Mouse (Mus musculus) megakaryocyte progenitor cell, adult 5-6 weeks (primary cell): ENCODE data around the gene Pabpn1l. TPM values are rescaled to one million over a fixed set of nuclear protein-coding genes. Genes with fewer than 3 reads are reported as not detected.
A peak's percentile ranks its signal among the peaks of the same experiment; 100 is the strongest.

Experiments used
- ATAC-seq: replicated peaks from 2 replicates; pipeline ENCODE4 v1.8.0; 2016; ENCODE audit warnings: mild to moderate bottlenecking, moderate TSS enrichment, inconsistent platforms; ENCODE audit not compliant: poor library complexity
- total RNA-seq, 2 experiments: library from RNA; stranded (forward) in 1 of 2; stranded (reverse) in 1 of 2; fragments of 157-497, 149-512 nt in 1 of 2; fragments of 200-1000 nt in 1 of 2; gene quantifications; 2 replicates each; pipeline versions ENCODE4 v1.2.3 to v1.2.4; 2015 to 2017

The Pabpn1l gene
- total RNA-seq, 2 experiments from 2014 or later = 0.12 TPM; not detected in 1

DNA sequence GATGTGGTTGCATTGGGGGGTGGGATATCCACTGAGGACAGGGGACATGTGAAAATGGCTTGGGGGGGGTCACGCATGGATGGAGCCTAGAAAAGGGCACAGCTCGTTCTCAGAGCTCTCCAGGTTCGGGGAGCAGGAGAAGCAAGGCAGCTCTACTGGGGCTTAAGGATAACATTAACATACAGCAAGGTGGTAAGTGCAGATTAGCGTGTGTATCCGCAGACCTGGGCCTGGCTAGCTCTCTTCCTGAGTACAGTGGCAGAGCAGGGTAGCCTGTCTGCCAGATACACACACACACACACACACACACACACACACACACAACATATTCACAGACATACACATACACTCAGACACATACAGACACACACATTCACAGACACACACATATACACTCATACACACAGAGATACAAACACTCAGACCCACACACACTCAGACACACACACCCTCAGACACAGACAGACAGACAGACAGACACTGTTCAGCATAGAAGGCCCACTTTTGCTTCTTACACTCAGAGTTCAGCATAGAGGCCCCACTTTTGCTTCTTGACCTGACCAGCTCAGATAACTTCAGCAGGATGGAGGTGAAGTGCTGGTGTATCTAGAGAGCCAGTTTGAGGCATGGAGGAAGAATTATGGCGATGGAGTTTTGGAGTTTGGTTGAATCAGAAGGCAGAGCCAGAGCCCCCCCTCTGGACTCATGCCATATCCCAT is 3.7 kb downstream of the Pabpn1l start:
- peak; percentile 85 for ATAC-seq

DNA sequence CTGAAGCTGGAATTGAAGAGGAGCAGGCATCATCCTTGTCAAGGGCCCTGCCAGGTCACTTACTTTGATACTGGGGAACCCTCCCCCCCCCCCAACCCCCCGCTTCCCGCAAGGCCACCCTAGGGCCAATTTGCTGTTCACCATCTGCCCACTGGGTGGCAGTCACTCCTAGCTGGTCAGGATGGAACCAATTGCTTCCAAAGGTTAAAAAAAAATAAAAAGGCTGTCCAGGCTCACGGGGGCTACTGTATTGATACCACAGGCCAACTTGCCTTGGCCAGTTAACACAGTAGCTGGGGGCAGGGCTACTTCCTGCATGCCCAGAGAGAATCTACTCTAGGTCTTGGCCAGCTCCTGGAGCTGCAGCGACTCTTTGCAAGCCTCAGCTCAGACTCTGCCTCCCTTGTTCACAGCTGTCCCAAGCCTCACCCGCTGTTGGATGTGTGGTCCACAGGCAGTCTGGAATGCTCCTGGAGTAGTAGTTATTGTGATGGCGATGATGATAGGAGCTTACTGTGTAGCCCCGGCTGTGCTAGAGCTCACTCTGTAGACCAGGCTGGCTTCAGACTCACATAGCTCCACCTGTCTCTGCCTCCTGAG is 4.5 kb downstream of the Pabpn1l start:
- peak; percentile 68 for ATAC-seq

DNA sequence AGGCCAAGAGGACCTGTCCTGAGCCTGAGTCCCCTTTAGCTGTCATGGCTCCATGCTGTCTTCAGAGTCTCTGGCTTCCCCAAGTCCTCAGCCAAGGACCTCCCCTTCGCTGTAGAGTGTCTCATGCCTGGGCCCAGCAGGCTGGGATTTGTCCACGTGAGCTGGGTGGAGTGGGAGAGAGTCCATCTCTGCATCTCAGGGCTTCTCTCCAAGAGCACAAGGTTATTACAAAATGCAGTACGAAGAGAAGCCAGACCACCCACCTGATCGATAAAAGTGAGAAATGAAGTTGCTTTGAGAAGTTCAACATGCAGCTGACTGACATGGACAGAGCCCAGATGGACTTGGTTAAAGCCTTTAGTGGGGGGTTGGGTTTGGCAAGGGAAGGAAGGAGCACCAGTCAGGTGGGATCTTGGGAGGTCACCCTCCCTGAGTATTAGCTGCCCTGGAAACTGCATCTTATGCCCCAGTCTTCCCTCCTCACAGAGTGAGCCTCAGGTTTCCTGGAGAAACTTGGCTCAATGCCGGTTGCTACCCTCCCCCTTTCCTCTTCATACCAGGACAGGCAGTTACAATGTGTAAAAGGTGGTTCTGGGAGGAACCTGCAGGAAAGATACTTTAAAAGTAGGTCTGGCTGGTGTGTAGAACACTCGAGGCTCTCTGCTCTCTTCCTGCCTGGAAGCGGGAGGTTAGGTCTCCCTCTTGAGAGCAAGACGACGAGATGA is 6.2 kb downstream of the Pabpn1l start:
- ATAC-seq = no peak

DNA sequence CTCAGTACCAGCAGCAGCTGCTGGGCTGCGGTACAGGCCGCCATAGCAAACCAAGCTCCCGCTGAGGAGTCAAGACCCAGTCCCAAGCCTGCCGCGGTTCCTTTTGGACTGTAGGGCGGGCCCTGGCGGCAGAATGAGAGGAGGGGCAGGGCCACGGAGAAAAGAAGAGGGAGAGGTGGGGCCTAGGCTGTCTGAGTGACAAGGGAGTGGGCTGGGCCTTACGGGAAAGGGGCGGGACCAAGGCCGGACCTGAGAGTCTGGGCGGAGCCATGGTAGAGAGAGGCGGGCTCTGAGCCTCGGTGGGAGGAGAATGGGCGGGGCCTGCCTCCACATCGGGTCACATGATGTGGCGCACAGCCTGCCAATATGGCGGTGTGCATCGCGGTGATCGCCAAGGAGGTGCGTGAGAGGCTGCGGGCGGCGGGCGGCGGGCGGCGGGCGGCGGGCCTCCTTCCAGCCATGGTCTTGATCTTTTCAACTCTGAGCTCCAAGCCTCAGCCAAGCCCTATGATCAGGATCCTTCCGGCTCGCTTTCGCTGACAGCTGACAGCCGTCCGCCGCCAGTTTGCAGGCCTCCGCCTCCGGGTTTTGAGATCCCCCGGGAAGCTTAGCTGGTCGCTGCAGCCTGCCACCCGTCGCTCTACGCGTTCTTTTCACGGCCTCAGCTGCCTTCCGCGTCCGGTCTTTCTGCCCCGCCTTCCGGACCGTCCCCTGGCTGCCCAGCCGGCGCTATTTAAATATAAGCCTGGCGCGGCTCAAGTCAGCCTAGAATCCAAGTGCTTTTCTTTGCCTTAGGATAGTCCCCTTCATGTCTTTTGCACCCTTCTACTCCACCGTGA is 11.0 kb downstream of the Pabpn1l start, which contains the start of the genes Galns and Trappc2l:
Gene Galns (minus strand): TSS at position 169 of the 839 bp plus-strand sequence.
Gene Trappc2l (plus strand): TSS at position 346 of the 839 bp plus-strand sequence.
- ATAC-seq = peak; percentile 98

DNA sequence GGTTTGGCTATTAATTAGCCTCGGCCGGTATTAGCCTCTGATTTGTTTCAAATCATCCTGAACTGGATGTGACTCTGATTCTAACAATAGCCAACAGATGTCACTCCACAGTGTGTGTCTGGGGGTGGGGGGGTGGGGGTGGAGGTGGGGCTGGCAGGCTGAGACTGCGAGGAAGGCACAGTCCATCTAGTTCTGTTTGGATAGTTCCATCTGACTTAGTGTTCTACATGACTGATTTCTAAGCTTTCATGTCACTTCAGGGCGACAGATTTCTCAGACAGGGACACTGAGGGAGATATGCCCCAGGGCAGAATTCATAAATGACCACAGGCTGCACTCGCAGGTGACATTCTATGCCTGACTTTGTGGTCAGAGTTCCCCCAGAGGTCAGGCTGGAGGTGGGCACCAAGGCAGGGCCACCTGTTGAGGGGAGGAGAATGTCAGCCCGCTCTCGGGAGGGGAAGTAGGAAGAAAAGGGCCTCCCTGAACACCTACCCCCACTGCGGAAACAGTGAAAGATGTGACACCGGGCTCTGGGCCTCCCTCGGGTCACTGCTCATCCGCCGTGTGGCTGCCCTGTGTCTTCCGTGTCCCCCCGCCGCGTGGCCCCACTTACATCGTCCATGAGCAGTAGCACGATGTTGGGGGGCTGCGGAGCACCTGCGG is 11.8 kb downstream of the Pabpn1l start:
- peak; percentile 30 for ATAC-seq

DNA sequence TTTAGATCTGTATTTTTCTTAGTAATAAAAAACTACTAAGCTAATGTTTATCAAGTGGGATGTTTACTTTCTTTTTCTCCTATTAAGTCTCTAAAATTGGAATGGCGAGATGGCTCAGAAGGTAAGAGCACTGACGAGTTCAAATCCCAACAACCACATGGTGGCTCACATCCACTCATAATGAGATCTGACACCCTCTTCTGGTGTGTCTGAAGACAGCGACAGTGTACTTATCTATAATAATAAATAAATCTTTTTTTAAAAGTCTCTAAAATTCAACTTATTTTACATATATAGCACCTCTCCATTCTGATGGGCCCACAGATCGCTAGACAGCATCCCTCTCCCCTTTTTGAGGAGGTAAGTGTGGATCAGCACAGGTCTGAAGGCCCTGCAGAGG is 12.3 kb downstream of the Pabpn1l start:
- ATAC-seq = no peak

DNA sequence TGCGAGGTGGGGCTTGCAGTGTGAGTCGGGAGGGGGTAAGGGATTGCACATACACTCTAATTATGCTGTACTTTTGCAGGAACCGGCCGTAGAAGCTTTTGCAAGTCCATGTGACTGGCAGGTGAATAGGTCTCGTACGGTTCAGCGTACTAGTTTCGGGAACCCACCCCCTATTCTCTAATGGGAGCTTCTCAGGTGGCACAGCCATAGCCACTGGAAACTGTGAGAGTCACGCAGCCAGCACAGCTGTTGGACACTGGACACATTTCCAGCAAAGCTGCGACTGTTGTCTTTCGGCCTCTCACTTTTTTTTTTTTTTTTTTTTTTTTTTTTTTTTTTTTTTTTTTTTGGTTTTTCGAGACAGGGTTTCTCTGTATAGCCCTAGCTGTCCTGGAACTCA is 15.7 kb downstream of the Pabpn1l start:
- no peak for ATAC-seq

DNA sequence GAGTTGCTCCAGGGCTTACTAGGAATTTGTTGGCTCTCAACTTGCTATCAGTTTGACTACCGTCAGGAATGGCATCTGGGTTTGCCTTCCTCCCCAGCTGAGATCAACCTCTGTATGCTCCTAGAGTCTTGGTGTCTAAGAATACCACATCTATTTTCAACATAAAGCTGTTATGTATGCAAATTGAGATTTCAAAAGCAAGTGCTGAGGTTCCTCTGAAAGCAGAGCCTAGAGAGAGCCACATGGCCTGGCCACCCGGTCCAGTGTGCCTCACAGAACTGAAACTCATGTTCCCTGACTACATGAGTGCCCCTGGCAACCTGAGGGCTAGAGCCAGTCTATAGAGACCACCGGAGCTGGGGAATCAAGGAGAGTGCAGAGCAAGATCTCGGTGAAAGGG is 17.2 kb downstream of the Pabpn1l start:
- ATAC-seq = no peak; the same call in 1 of the 2 replicates

DNA sequence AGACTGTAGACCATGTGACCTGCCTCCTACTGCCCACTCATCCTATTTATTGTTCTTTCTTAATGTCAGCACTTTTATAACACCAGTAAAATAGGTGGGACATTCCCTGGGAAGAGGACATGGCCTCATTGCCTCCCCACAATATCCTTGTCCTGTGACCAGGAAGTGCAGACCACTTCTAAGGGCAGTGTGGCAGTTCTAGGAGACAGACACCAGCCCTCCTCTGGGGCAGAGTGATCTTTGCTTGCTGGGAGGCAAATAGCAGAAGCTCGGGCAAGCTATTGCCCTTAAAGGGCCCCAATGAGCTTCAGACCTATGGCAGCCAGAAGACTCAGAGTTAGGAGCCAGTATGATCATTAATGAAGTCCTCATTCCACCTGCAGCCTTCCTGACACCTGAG is 17.9 kb downstream of the Pabpn1l start:
- no peak for ATAC-seq

DNA sequence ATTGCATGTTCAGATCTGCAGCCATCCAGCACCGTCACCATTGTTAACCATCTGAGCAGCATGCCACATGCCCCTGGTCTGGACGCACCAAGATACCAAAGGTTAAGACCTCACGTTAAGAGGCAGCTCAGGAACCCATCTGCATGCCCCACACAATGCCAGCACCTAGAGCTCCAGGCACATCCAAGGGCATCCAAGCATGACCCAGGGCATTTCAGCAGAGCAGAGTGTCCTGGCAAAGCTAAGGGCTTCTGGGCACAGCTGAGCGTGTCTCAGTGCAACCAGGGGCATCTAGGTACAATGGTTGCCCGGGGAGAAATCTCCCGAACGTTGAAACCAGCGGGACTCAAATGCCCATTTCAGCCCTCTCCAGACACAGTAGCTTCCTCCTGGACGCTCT is 21.9 kb downstream of the Pabpn1l start:
- ATAC-seq = no peak

DNA sequence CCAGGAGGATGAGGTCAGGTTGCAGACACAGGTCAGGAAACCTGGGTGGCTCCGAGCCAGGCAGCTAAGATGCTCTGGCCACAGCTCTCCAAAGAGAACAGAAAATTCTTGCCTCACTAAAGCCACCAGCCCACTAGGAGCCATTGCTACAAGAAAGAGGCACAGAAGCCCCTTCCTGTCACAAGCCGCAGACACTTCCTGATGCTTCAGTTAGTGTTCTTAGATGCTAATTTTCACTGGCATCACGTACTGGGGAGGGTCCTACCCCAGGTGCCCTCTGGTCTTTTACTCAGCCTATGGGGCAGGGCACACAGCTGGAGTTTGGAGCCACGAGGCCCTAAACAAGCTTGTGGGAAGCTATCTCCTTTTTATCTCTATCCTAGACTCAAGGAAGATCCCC is 26.5 kb downstream of the Pabpn1l start:
- ATAC-seq = peak; percentile 20; the same call in 1 of the 2 replicates

DNA sequence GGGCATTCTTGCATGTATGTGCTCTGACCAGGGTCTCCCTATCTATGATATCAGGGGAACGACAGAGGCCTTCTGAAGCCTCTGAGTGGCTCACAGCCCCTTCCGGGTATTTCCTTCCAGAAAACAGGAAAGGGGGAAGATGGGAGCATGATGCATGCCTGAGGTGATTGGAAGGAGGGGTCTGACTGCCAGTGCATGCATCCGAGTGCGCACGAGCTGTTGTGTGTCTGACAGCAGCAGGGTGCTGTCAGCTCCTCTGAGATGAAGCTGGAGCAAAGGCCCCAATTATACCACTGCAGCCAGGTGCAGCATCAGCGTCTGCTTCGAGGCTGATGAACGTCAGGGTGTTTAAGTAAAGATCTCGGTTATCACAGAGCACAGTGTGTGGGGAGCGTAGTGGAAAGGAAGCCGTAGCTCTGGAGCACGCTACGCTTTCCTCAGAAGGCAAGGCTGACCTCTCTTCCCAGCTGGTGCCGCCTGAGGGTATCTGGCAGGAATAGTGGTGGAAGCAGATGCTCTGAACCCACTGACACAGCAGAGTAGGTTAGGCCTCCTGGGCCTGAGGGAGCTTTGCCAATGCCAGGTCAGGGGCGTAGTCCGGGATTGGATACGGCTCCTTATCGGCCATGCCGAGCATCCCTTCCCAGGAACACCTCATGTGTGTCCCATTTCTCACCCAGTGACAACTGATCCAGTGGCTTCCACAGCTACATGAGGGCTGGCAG is 28.6 kb downstream of the Pabpn1l start:
- no peak for ATAC-seq

DNA sequence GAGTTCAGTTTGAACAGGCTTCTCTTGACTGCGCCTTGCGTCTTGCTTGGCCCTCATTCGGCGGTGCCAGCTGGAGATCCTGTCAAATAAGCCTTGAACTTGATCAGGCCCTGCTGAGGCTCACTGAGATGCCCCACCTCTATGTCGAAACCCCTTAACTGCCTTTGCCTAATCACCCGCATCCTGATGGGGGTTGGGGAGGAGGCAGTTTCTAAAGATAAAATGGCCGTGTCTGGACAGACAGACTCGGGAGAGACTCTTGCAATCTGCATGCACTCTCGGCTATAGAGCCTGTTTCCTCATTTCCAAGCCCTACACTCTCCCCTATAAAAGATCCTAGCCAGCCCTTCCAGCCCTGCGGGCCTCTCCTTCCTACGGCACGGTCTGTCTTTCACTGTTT is 29.3 kb downstream of the Pabpn1l start:
- peak; percentile 77 for ATAC-seq

DNA sequence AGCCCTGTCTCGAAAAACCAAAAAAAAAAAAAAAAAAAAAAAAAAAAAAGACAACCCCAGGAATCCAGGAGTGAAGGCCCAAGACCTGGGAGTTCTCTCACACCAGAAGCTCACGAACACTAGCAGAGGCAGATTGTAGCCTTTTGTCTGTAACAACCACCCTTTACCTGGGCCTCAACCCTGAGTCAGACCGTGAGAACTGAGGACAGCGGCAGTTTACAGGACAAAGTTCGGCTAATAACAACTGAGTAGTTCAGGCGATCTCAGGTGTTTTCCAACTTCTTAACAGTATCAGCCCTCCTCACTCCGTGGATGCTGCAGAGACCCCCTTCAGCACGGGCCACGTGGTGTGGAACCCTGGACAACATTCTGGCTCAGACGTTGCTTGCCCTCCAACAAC is 35.8 kb downstream of the Pabpn1l start:
- no peak for ATAC-seq

DNA sequence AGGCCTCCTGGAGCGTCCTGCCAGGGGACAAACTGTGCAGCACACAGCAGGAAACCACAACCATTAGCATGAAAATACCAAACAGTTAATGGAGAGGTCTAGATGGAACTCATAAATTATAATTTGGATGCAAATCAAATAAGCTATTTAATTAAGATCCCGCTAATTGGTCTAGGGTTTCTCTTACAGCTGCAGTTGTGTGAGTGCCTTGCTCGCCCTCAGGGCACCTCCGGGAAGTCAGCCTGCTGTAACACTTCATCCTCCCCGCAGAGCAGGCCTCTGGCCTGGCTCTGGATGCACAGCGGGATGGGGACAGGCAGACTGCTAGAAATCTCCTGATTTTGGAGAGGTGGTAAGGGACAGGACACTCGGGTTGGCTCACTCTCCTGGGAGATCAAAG is 36.4 kb downstream of the Pabpn1l start:
- ATAC-seq = no peak

DNA sequence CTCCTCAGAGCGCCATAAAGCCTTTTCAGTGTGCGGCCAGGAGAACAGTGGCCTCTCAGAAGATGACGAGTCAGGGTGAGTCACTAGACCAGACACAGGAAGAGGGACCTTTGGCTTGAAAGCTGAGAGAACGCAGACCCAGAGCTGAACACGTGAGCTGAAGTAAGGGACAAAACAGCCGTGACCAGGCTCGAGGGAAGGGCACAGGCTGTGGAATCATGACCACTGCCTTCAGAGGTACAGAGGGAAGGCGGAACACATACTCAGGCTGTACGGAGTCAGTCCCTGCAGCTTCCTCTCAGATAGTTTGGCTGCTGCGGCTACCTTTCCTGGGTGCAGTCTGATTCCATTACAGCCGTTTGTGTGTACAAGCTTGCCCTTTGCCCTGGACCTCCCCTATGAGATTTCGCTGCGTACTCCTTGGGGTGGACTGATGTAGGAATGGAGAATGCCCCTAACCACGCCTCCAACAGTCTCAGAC is 37.1 kb downstream of the Pabpn1l start:
- ATAC-seq = no peak

DNA sequence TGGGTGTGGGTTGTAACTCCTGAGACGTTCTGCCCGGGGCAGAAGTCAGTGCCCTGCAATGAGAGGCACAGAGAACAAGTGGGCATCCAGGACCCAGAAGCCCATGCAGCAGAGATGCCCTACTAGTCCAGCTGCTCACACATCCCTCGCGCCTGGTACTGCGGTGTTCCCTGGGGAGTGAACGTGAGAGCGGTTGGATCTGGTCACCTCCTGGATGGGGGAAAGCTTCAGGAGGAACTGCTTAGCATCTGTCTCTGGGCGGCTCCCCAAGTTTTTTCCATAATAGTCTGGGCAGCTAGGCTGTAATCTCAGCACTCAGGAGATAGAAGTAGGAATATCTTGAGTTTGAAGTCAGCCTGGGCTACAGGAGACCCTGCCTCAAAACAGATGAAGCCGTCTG is 37.6 kb downstream of the Pabpn1l start:
- no peak for ATAC-seq

DNA sequence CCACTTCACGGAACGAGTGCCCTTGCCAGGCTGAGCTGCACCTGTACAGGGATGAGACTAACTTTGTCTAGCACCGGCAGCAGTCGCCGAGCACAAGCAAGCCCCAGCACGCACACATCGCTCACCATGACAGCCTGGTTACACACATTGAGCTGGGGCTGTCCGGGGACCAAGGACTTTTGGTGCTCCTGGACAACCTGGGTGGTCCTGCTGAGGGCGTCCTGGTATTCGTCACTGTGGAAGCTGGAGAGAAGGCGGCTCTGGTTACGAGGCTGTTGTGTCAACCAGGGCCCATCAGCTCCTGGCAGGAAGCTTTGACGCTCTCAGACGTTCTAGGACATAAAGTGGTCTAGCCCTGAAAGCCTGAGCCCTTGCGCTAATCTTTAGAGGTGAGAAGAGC is 41.6 kb downstream of the Pabpn1l start:
- ATAC-seq = no peak

DNA sequence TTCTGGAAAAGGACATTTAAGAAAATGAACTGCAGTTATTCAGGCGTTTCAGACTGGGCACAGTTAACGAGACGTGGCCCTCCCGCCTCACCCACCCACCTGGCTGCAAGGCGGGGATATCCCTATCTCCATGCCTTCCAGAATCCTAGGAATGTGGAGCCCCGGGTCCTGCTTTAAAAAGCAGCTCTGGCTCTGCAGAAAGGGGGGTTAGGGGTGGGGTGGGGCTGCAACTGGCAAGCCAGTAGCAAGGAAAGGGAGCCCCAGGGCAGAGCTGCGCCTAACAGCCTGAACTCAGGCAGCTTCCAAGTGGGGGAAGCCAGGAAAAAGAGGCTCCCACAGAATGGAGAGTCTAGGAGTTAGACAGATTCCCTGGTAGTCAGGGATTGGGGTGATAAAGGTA is 43.3 kb downstream of the Pabpn1l start:
- no peak for ATAC-seq

DNA sequence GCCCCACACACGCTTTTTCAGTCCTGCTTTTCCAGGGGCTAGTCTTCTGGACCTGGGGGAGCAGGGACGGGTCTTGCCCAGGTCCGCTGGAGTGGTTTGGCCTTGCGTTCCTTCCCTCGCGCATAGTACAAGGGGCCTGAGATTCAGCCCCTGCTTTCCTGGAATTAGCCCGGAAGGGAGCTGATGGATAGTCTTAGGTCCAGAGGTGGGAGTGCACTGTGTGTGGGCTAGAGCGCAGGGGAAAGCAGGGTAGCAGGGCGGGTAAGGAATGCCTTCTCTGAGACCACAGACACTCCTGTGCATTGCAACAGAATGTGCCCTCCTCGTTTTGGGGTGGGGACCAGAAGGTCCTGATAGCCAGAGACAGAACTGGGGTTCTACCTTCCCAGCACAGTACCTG is 45.4 kb downstream of the Pabpn1l start:
- 0 out of 2 replicates have a peak, but pooled peaks have one; percentile 0 for ATAC-seq
